Mouse (Mus musculus) embryonic fibroblast, embryonic 13.5 days (primary cell): ENCODE measurements around the gene Ccdc163.

Experiments used
- CTCF ChIP-seq: IDR thresholded peaks from 2 replicates; pipeline ENCODE4 v1.5.1; 2011; ENCODE audit warnings: mild to moderate bottlenecking, control low read depth, low read length, moderate library complexity, borderline replicate concordance; ENCODE audit not compliant: insufficient read depth
- POLR2A ChIP-seq: IDR thresholded peaks from 2 replicates; pipeline ENCODE4 v1.6.1; 2011; ENCODE audit warnings: low read depth, mild to moderate bottlenecking, control low read depth, low read length, moderate library complexity

DNA sequence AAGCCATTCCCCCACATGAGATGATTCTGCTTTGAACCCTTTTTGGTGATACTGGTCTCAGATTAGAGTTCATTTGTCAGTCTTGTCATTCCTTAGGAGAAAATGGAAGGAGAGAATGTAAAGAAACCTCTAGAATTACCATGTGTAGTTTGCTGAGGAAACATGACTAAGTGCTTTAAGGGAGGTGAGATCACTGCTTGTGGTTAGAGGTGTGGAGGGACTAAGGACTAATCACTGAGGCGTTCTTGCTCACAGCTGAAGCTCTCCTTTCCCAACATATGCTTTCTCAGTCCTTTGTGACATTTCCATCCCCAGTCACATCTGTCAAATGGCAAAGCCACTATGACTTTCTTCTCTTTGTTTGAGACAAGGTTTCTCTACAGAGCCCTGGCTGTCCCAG is 30.5 kb upstream of the Ccdc163 start:
- no peak for TF ChIP-seq POLR2A
- no peak for TF ChIP-seq CTCF
